Mouse (Mus musculus) natural killer cell, adult 2 months (primary cell): ENCODE measurements around the gene Acsm4.
"Not testable (repeated sequence)": the region's sequence is repeated elsewhere in the genome, so short reads cannot be mapped to it uniquely, and the experiment has no call there.

Experiments used
- DNase-seq, 2 experiments: peaks; one replicate each; pipeline ENCODE4 v3.0.0; 2022; ENCODE audit warnings: low spot score in 2 of 2

Gene Acsm4

GRCm38 (mm10) chr7:119689726-119690125 lies at the start of gene Acsm4:
Gene Acsm4 (plus strand): TSS chr7:119690026.
- no peak for DNase-seq

GRCm38 (mm10) chr7:119642307-119642706 lies 47.5 kb upstream of the Acsm4 start:
- no peak for DNase-seq

- no peak for DNase-seq
Observed at GRCm38 (mm10) chr7:119667893-119668292, 21.9 kb upstream of the Acsm4 start.

GRCm38 (mm10) chr7:119670395-119670794 lies 19.4 kb upstream of the Acsm4 start:
- DNase-seq, result no peak

GRCm38 (mm10) chr7:119670925-119671324 lies 18.9 kb upstream of the Acsm4 start:
- DNase-seq, result no peak

- DNase-seq, result no peak
Observed at GRCm38 (mm10) chr7:119673465-119673864, 16.4 kb upstream of the Acsm4 start.

GRCm38 (mm10) chr7:119680107-119680506 lies 9.7 kb upstream of the Acsm4 start:
- no peak for DNase-seq

- no peak for DNase-seq
Observed at GRCm38 (mm10) chr7:119682699-119683098, 7.1 kb upstream of the Acsm4 start.

- no peak for DNase-seq
Observed at GRCm38 (mm10) chr7:119692302-119692701, 2.5 kb downstream of the Acsm4 start.

GRCm38 (mm10) chr7:119694926-119695325 lies 5.1 kb downstream of the Acsm4 start:
- no peak for DNase-seq

- no peak for DNase-seq
Observed at GRCm38 (mm10) chr7:119714111-119714510, 24.3 kb downstream of the Acsm4 start.

- DNase-seq, result peak; percentile 79 to 90
Observed at GRCm38 (mm10) chr7:119720253-119720946, 30.6 kb downstream of the Acsm4 start, which contains the start of gene Thumpd1. Gene Thumpd1 (minus strand): TSS chr7:119720798.

- no peak for DNase-seq
Observed at GRCm38 (mm10) chr7:119720947-119721310, 31.1 kb downstream of the Acsm4 start.

GRCm38 (mm10) chr7:119727621-119728020 lies 37.8 kb downstream of the Acsm4 start:
- DNase-seq, result no peak

GRCm38 (mm10) chr7:119731262-119731661 lies 41.4 kb downstream of the Acsm4 start:
- peak in 1 of 2 experiments; percentile 10 for DNase-seq

GRCm38 (mm10) chr7:119738877-119739276 lies 49.1 kb downstream of the Acsm4 start:
- DNase-seq, result no peak

GRCm38 (mm10) chr7:119739798-119740468 lies 50.1 kb downstream of the Acsm4 start:
- DNase-seq, result not testable (repeated sequence)

- no peak for DNase-seq
Observed at GRCm38 (mm10) chr7:119744321-119744720, 54.5 kb downstream of the Acsm4 start.

GRCm38 (mm10) chr7:119745869-119746268 lies 56.0 kb downstream of the Acsm4 start:
- DNase-seq, result no peak

GRCm38 (mm10) chr7:119748761-119749160 lies 58.9 kb downstream of the Acsm4 start:
- DNase-seq, result no peak

GRCm38 (mm10) chr7:119749942-119750341 lies 60.1 kb downstream of the Acsm4 start:
- no peak for DNase-seq

- DNase-seq, result no peak
Observed at GRCm38 (mm10) chr7:119753696-119754095, 63.9 kb downstream of the Acsm4 start.

GRCm38 (mm10) chr7:119760527-119760951 lies 70.7 kb downstream of the Acsm4 start, which contains the start of gene Acsm3:
Gene Acsm3 (plus strand): TSS chr7:119760923.
- DNase-seq, result no peak
